Mouse (Mus musculus) cortical plate, adult 2 months (tissue): ENCODE measurements around the gene Ghrhr.
A peak's percentile ranks its signal among the peaks of the same experiment; 100 is the strongest.

Experiments
- CTCF ChIP-seq: fragments of 200-500 bp; IDR thresholded peaks from 2 replicates; pipeline ENCODE4 v1.5.1; 2011; ENCODE audit warnings: mild to moderate bottlenecking, control low read depth, low read length; ENCODE audit not compliant: insufficient read depth; ENCODE audit errors: extremely low read depth
- POLR2A ChIP-seq: fragments of 200-500 bp; IDR thresholded peaks from 2 replicates; pipeline ENCODE4 v1.6.1; 2011; ENCODE audit warnings: mild to moderate bottlenecking, low read length, control low read depth; ENCODE audit not compliant: insufficient read depth; ENCODE audit errors: extremely low read depth

GRCm38 (mm10) chr6:55396622-55397041, 20.5 kb downstream of the Ghrhr start:
- TF ChIP-seq CTCF (no peak), POLR2A (peak; percentile 60; the same call in 1 of the 2 replicates)
